Mouse (Mus musculus): Measurements from ENCODE around the gene Olfr312.

Gene Olfr312

DNA sequence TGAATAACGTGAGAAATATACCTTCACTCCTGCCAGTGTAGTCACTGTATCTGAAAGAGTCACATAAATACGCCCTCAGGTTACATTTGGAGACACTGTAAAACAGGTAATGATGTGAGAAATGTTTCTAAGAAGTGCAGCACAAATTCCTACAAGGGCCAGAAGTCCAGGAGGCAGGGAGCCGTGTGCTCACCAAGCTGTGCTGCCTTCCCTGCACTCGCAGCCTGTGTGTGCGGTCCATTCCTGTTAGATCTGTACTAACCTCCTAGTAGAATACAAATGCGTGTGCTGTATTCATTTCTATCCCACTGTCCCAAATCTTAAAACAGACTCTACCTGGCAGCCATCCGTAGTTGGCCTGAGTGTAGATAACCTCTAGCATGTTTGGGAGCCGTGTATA, 31.7 kb downstream of the Olfr312 start:
- no peak for DNase-seq (ENCODE audit: low read depth, low spot score)

DNA sequence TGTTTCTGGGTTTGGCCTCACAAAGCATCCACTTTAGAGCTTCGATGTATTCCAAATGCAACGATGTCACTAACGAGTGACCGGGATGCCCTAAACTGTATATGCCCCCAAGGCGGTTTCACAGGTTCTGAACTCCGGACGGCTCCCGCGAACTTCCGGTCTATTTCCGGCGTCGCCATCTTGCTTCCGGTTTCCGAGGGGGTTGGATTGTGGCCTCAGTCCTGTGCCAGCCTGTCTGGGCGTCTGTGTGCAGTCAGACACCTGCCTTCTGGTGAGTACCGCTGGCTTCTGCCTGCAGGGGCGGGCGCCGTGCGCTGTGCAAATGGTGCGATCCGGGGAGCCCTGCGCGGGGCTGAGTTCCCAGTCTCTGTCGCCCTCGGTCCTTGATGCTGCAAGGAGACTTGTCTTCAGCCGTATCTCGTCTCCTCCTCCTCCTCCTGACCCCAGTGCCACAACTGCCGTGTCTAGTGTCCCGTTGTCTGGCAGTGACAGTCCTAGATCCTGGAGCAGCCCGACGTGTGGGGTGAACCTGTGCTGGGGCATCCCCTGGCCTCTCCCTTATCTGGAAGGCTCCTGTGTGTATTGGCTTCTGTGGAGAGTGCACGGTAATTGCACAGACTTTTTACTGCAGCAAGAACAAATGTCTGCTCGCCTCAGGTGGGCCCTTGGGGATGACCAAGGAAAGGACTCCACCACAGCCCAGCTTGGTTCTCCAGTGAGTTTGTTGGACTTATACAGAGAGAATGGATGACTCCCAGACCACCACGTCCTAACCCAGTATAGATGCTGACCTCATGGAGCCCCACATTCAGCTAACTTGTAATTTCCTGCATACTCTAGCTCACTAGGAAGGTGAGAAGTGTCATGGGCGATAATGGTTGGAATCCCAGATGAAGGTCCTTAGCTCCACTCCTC, 38.3 kb downstream of the Olfr312 start, which contains the start of gene 2810021J22Rik:
2810021J22Rik (plus strand) TSS at position 178 of the 915 bp plus-strand sequence.
- DNase-seq (ENCODE audit: low read depth, low spot score): peak; percentile 91

- no peak for DNase-seq (ENCODE audit: low read depth, low spot score)
Measured at GRCm38 (mm10) chr11:58867954-58868330, 38.9 kb downstream of the Olfr312 start.

- no peak for DNase-seq (ENCODE audit: low read depth, low spot score)
Measured at GRCm38 (mm10) chr11:58870961-58871360, 41.9 kb downstream of the Olfr312 start.

DNA sequence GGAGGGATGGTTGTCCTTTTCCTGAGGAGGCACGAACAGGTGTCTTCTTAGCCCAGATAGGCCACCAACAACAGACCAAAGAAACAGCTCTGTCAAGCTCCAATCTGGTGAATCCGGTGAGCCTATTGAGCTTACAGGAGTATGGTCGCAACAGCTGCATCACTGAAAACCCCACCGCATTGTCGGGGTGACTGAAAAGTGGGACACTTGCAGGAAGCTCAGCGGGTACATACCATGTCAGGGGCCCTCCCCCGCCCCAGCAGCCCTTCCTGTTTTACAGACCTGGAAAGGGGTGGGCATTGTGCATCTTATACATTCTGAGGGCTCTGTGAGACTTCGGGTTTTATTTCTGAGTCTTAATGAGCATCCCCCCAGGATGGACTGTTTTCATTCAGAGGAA, 54.7 kb downstream of the Olfr312 start:
- no peak for DNase-seq (ENCODE audit: low read depth, low spot score)
